Mouse (Mus musculus): ENCODE data around the gene Iqgap2. TPM values are rescaled to one million over a fixed set of nuclear protein-coding genes. Genes with fewer than 3 reads are reported as not detected.
A peak's percentile ranks its signal among the peaks of the same experiment; 100 is the strongest.

The Iqgap2 gene
- polyA plus RNA-seq, 1 experiment from 2014 or later, result 3.9 TPM

GRCm38 (mm10) chr13:95671108-95671897 is 220.4 kb downstream of the Iqgap2 start:
- WGBS, result 28% methylated on average over 9 of the region's 9 CpGs
- no peak overlapping the region for H3K4me3 ChIP-seq (ENCODE audit: control insufficient read depth in 1 of 2, insufficient read depth in 1 of 2, low read depth in 1 of 2, low read length in 2 of 2)
- H3K9me3 ChIP-seq (ENCODE audit: control insufficient read depth, low read length), result no peaks in the 10 kb centered on the region
- 0 out of 2 replicates have a peak overlapping the region, but pooled peaks have one; percentile 18 for H3K4me2 ChIP-seq (ENCODE audit: low read length)
- H3K36me3 ChIP-seq (ENCODE audit: control insufficient read depth, insufficient read depth, low read length), result no peaks in the 10 kb centered on the region
- ATAC-seq (ENCODE audit: insufficient number of reproducible peaks, insufficient read depth, low FRiP score, low read depth), result peak; percentile 74
- H3K27me3 ChIP-seq (ENCODE audit: control insufficient read depth, insufficient read depth, low read length), result no peaks in the 10 kb centered on the region
- H3K4me1 ChIP-seq (ENCODE audit: control insufficient read depth in 2 of 2, insufficient read depth in 2 of 2, low read length in 2 of 2), result peaks cover 6 to 11% of the 10 kb centered on the region in 2 experiments; a peak in 3 of 4 replicates
- H3K27ac ChIP-seq (replicated peaks in 1 of 2; ENCODE audit: control insufficient read depth in 1 of 2, insufficient read depth in 1 of 2, low read depth in 2 of 2, low read length in 2 of 2), result peak overlapping the region; percentile 25 to 47; a peak in 3 of 4 replicates
- no peak overlapping the region for H3K9ac ChIP-seq (ENCODE audit: low read length)

GRCm38 (mm10) chr13:95670534-95670933 is 221.2 kb downstream of the Iqgap2 start:
- no peaks in the 10 kb centered on the region for H3K27me3 ChIP-seq (ENCODE audit: control insufficient read depth, insufficient read depth, low read length)
- no peaks in the 10 kb centered on the region for H3K36me3 ChIP-seq (ENCODE audit: control insufficient read depth, insufficient read depth, low read length)
- no peaks in the 10 kb centered on the region for H3K9me3 ChIP-seq (ENCODE audit: control insufficient read depth, low read length)
- 67% methylated on average over 5 of the region's 5 CpGs for WGBS
- peaks cover 6 to 11% of the 10 kb centered on the region in 2 experiments; a peak in 3 of 4 replicates for H3K4me1 ChIP-seq (ENCODE audit: control insufficient read depth in 2 of 2, insufficient read depth in 2 of 2, low read length in 2 of 2)
- H3K4me3 ChIP-seq (ENCODE audit: control insufficient read depth in 1 of 2, insufficient read depth in 1 of 2, low read depth in 1 of 2, low read length in 2 of 2), result no peak overlapping the region
- no peak overlapping the region for H3K4me2 ChIP-seq (ENCODE audit: low read length)
- ATAC-seq (ENCODE audit: insufficient number of reproducible peaks, insufficient read depth, low FRiP score, low read depth), result no peak
- no peak overlapping the region for H3K9ac ChIP-seq (ENCODE audit: low read length)
- H3K27ac ChIP-seq (replicated peaks in 1 of 2; ENCODE audit: control insufficient read depth in 1 of 2, insufficient read depth in 1 of 2, low read depth in 2 of 2, low read length in 2 of 2), result no peak overlapping the region

DNA sequence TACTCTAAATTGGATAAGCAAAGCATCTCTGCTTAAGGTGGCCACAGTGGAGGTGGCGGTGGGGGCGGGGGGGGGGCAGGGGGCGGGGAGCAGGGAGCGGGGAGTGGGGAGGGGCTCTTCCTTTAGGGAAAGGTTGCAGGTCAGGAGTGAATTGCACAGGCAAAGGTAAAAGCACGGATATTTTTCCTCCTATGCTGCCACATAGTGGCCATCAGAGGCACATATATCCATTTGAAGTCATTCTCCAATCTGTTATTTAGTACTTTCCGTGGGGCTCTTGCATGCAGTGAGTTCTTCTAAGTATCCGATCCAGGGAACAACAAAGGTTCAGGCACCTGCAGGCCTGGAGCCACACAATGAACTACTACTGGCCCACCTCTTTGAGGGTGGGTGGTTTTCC is 224.5 kb downstream of the Iqgap2 start:
- no peak overlapping the region for H3K9ac ChIP-seq (ENCODE audit: low read length)
- no peak for ATAC-seq (ENCODE audit: insufficient number of reproducible peaks, insufficient read depth, low FRiP score, low read depth)
- H3K4me1 ChIP-seq (ENCODE audit: control insufficient read depth in 2 of 2, insufficient read depth in 2 of 2, low read length in 2 of 2), result peaks cover 6 to 11% of the 10 kb centered on the region in 2 experiments; a peak in 3 of 4 replicates
- peak overlapping the region; percentile 17; the same call in 1 of the 2 replicates for H3K4me2 ChIP-seq (ENCODE audit: low read length)
- H3K27ac ChIP-seq (replicated peaks in 1 of 2; ENCODE audit: control insufficient read depth in 1 of 2, insufficient read depth in 1 of 2, low read depth in 2 of 2, low read length in 2 of 2), result no peak overlapping the region
- WGBS, result 19% methylated on average over 6 of the region's 7 CpGs
- no peaks in the 10 kb centered on the region for H3K36me3 ChIP-seq (ENCODE audit: control insufficient read depth, insufficient read depth, low read length)
- H3K9me3 ChIP-seq (ENCODE audit: control insufficient read depth, low read length), result no peaks in the 10 kb centered on the region
- no peak overlapping the region for H3K4me3 ChIP-seq (ENCODE audit: control insufficient read depth in 1 of 2, insufficient read depth in 1 of 2, low read depth in 1 of 2, low read length in 2 of 2)
- H3K27me3 ChIP-seq (ENCODE audit: control insufficient read depth, insufficient read depth, low read length), result no peaks in the 10 kb centered on the region

GRCm38 (mm10) chr13:95665644-95666356 is 225.9 kb downstream of the Iqgap2 start:
- Histone ChIP-seq H3K4me2 (ENCODE audit: low read length) (no peak overlapping the region), H3K9me3 (ENCODE audit: control insufficient read depth, low read length) (no peaks in the 10 kb centered on the region), H3K4me3 (ENCODE audit: control insufficient read depth in 1 of 2, insufficient read depth in 1 of 2, low read depth in 1 of 2, low read length in 2 of 2) (no peak overlapping the region), H3K27ac (replicated peaks in 1 of 2; ENCODE audit: control insufficient read depth in 1 of 2, insufficient read depth in 1 of 2, low read depth in 2 of 2, low read length in 2 of 2) (no peak overlapping the region), H3K4me1 (ENCODE audit: control insufficient read depth in 2 of 2, insufficient read depth in 2 of 2, low read length in 2 of 2) (0 out of 4 replicates have a peak, but pooled peaks cover 2 to 4% of the 10 kb centered on the region in 2 experiments), H3K9ac (ENCODE audit: low read length) (no peak overlapping the region), H3K36me3 (ENCODE audit: control insufficient read depth, insufficient read depth, low read length) (peaks cover 1% of the 10 kb centered on the region; the same call in 1 of the 2 replicates), H3K27me3 (ENCODE audit: control insufficient read depth, insufficient read depth, low read length) (no peaks in the 10 kb centered on the region)
- ATAC-seq (ENCODE audit: insufficient number of reproducible peaks, insufficient read depth, low FRiP score, low read depth), result no peak
- WGBS, result 88% methylated on average over 13 of the region's 13 CpGs

DNA sequence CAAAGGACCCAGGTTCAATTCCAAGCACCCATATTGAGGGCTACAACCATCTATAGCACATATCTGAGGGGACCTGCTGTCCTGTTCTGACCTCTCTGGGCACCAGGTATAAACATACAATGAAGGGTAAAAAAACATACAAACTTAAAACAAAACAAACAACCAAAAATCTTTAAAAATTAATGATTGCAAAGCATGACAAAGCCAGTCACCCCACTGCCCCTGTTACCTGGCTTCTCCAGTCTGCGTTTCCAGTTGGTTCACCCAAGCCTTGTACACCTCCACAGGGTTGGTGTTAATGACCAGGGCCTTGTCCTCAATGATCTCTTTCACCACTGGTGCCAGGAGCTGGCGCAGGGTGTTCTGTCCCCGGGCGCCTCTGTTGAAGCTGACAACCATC is 227.9 kb downstream of the Iqgap2 start:
- no peak overlapping the region for H3K9ac ChIP-seq (ENCODE audit: low read length)
- H3K9me3 ChIP-seq (ENCODE audit: control insufficient read depth, low read length), result no peaks in the 10 kb centered on the region
- no peaks in the 10 kb centered on the region for H3K27me3 ChIP-seq (ENCODE audit: control insufficient read depth, insufficient read depth, low read length)
- H3K4me1 ChIP-seq (ENCODE audit: control insufficient read depth in 2 of 2, insufficient read depth in 2 of 2, low read length in 2 of 2), result peaks cover 4 to 5% of the 10 kb centered on the region in 2 experiments; a peak in 2 of 4 replicates
- H3K27ac ChIP-seq (replicated peaks in 1 of 2; ENCODE audit: control insufficient read depth in 1 of 2, insufficient read depth in 1 of 2, low read depth in 2 of 2, low read length in 2 of 2), result no peak overlapping the region
- ATAC-seq (ENCODE audit: insufficient number of reproducible peaks, insufficient read depth, low FRiP score, low read depth), result no peak
- WGBS, result 90% methylated on average over 4 of the region's 4 CpGs
- H3K4me3 ChIP-seq (ENCODE audit: control insufficient read depth in 1 of 2, insufficient read depth in 1 of 2, low read depth in 1 of 2, low read length in 2 of 2), result no peak overlapping the region
- H3K36me3 ChIP-seq (ENCODE audit: control insufficient read depth, insufficient read depth, low read length), result peaks cover 4% of the 10 kb centered on the region; the same call in 1 of the 2 replicates
- no peak overlapping the region for H3K4me2 ChIP-seq (ENCODE audit: low read length)

GRCm38 (mm10) chr13:95659432-95659831 is 232.3 kb downstream of the Iqgap2 start:
- Histone ChIP-seq H3K27me3 (ENCODE audit: control insufficient read depth, insufficient read depth, low read length) (no peaks in the 10 kb centered on the region), H3K36me3 (ENCODE audit: control insufficient read depth, insufficient read depth, low read length) (peaks cover 4% of the 10 kb centered on the region; the same call in 1 of the 2 replicates), H3K27ac (replicated peaks in 1 of 2; ENCODE audit: control insufficient read depth in 1 of 2, insufficient read depth in 1 of 2, low read depth in 2 of 2, low read length in 2 of 2) (peak overlapping the region; percentile 67 to 68), H3K4me3 (ENCODE audit: control insufficient read depth in 1 of 2, insufficient read depth in 1 of 2, low read depth in 1 of 2, low read length in 2 of 2) (no peak overlapping the region), H3K4me1 (ENCODE audit: control insufficient read depth in 2 of 2, insufficient read depth in 2 of 2, low read length in 2 of 2) (peaks cover 12 to 15% of the 10 kb centered on the region in 2 experiments), H3K9ac (ENCODE audit: low read length) (no peak overlapping the region), H3K4me2 (ENCODE audit: low read length) (no peak overlapping the region), H3K9me3 (ENCODE audit: control insufficient read depth, low read length) (no peaks in the 10 kb centered on the region)
- ATAC-seq (ENCODE audit: insufficient number of reproducible peaks, insufficient read depth, low FRiP score, low read depth), result peak; percentile 19; the same call in 1 of the 2 replicates
- 50% methylated on average over 7 of the region's 7 CpGs for WGBS

DNA sequence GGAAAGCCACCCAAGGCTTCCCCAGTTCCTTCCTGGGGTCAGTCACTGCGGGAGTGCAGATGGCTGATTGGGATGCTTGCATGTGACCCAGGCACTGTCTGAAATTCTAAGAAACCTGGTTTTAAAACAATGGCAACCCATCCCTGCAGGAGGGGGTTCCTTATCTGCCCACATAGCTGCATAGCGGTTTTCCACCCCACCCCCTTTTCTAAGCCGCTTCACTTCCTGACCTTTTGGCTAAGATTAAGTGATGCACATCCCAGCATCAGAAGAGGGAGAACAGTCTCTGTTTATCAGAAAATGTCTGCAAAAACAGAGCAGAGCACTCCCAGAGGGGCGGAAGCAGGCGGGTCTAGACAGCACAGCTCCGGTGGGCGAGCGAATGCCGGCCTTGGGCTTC is 234.6 kb downstream of the Iqgap2 start:
- no peaks in the 10 kb centered on the region for H3K27me3 ChIP-seq (ENCODE audit: control insufficient read depth, insufficient read depth, low read length)
- ATAC-seq (ENCODE audit: insufficient number of reproducible peaks, insufficient read depth, low FRiP score, low read depth), result peak; percentile 40; the same call in 1 of the 2 replicates
- H3K4me3 ChIP-seq (ENCODE audit: control insufficient read depth in 1 of 2, insufficient read depth in 1 of 2, low read depth in 1 of 2, low read length in 2 of 2), result no peak overlapping the region
- no peaks in the 10 kb centered on the region for H3K9me3 ChIP-seq (ENCODE audit: control insufficient read depth, low read length)
- H3K27ac ChIP-seq (replicated peaks in 1 of 2; ENCODE audit: control insufficient read depth in 1 of 2, insufficient read depth in 1 of 2, low read depth in 2 of 2, low read length in 2 of 2), result peak overlapping the region; percentile 50 to 63
- H3K36me3 ChIP-seq (ENCODE audit: control insufficient read depth, insufficient read depth, low read length), result peaks cover 4% of the 10 kb centered on the region; the same call in 1 of the 2 replicates
- H3K9ac ChIP-seq (ENCODE audit: low read length), result no peak overlapping the region
- H3K4me1 ChIP-seq (ENCODE audit: control insufficient read depth in 2 of 2, insufficient read depth in 2 of 2, low read length in 2 of 2), result peaks cover 12 to 15% of the 10 kb centered on the region in 2 experiments
- 28% methylated on average over 9 of the region's 9 CpGs for WGBS
- no peak overlapping the region for H3K4me2 ChIP-seq (ENCODE audit: low read length)
